In genomic region chr4:126556809-126557711, GRCm38 (mm10) we compare ENCODE assay signal across 8 mouse cellular contexts. TPM values are rescaled to one million over a fixed set of nuclear protein-coding genes. Genes with fewer than 3 reads are reported as not detected.
A peak's percentile ranks its signal among the peaks of the same experiment; 100 is the strongest.
DNase-seq lines count a peak whose midpoint lies in the region; ATAC-seq and TF ChIP-seq lines count a peak whose summit lies in the region.

Gene Clspn (plus strand): TSS chr4:126556935.

- H3K4me1 ChIP-seq in embryonic facial prominence, embryonic 11.5 days (ENCODE audit: control insufficient read depth, insufficient read depth, low read length): no peaks in the 10 kb centered on the region
- 0 out of 2 replicates have a peak, but pooled peaks cover 2% of the 10 kb centered on the region for H3K4me1 ChIP-seq in limb, embryonic 14.5 days (ENCODE audit: control insufficient read depth, insufficient read depth, low read length)
- peaks cover 7% of the 10 kb centered on the region for H3K4me1 ChIP-seq in midbrain, embryonic 16.5 days (ENCODE audit: control insufficient read depth, insufficient read depth, low read length)

- no peaks in the 10 kb centered on the region for H3K27me3 ChIP-seq in embryonic facial prominence, embryonic 11.5 days (ENCODE audit: control insufficient read depth, insufficient read depth, low read length)
- H3K27me3 ChIP-seq in limb, embryonic 14.5 days (ENCODE audit: control insufficient read depth, insufficient read depth, low read length): no peaks in the 10 kb centered on the region
- no peaks in the 10 kb centered on the region for H3K27me3 ChIP-seq in midbrain, embryonic 16.5 days (ENCODE audit: control insufficient read depth, insufficient read depth, low read depth, low read length)

- H3K4me2 ChIP-seq in embryonic facial prominence, embryonic 11.5 days (ENCODE audit: low read depth, low read length): peak within 1 kb of the TSS; percentile 70
- peak within 1 kb of the TSS; percentile 63 for H3K4me2 ChIP-seq in limb, embryonic 14.5 days (replicated peaks; ENCODE audit: low read depth, low read length, severe bottlenecking)
- H3K4me2 ChIP-seq in midbrain, embryonic 16.5 days (ENCODE audit: low read length): peak within 1 kb of the TSS; percentile 90

- peak within 1 kb of the TSS; percentile 67 for H3K27ac ChIP-seq in embryonic facial prominence, embryonic 11.5 days (replicated peaks; ENCODE audit: low read depth, low read length)
- H3K27ac ChIP-seq in limb, embryonic 14.5 days (replicated peaks; ENCODE audit: low read depth, low read length): peak within 1 kb of the TSS; percentile 50
- no peak within 1 kb of the TSS for H3K27ac ChIP-seq in midbrain, embryonic 16.5 days (ENCODE audit: low read length)

- no peaks in the 10 kb centered on the region for H3K9me3 ChIP-seq in embryonic facial prominence, embryonic 11.5 days (replicated peaks; ENCODE audit: control insufficient read depth, low read length)
- H3K9me3 ChIP-seq in limb, embryonic 14.5 days (ENCODE audit: control insufficient read depth, low read length): no peaks in the 10 kb centered on the region
- no peaks in the 10 kb centered on the region for H3K9me3 ChIP-seq in midbrain, embryonic 16.5 days (replicated peaks; ENCODE audit: control insufficient read depth, low read length, poor library complexity, severe bottlenecking)

- no peaks in the 10 kb centered on the region; the same call in 1 of the 2 replicates for H3K36me3 ChIP-seq in embryonic facial prominence, embryonic 11.5 days (replicated peaks; ENCODE audit: control insufficient read depth, insufficient read depth, low read depth, low read length)
- H3K36me3 ChIP-seq in limb, embryonic 14.5 days (ENCODE audit: control insufficient read depth, insufficient read depth, low read length): peaks cover 14% of the 10 kb centered on the region
- H3K36me3 ChIP-seq in midbrain, embryonic 16.5 days (ENCODE audit: control insufficient read depth, insufficient read depth, low read length): no peaks in the 10 kb centered on the region

- H3K9ac ChIP-seq in embryonic facial prominence, embryonic 11.5 days (replicated peaks; ENCODE audit: low read length): peak within 1 kb of the TSS; percentile 75
- peak within 1 kb of the TSS; percentile 61 for H3K9ac ChIP-seq in limb, embryonic 14.5 days (ENCODE audit: low read depth, low read length, severe bottlenecking)
- peak within 1 kb of the TSS; percentile 32 for H3K9ac ChIP-seq in midbrain, embryonic 16.5 days (ENCODE audit: low read depth, low read length)

- DNase-seq in 416B (ENCODE audit: low read depth): peak; percentile 95
- DNase-seq in adrenal gland, postnatal 25 days: peak; percentile 90
- peak; percentile 95 for DNase-seq in embryonic facial prominence, embryonic 11.5 days (ENCODE audit: low spot score)
- peak; percentile 99 for DNase-seq in heart, adult 11 months
- peak; percentile 77 for DNase-seq in kidney, adult 11 months
- peak; percentile 93 for DNase-seq in limb, embryonic 14.5 days (ENCODE audit: low spot score)
- peak; percentile 86 to 94 for DNase-seq in spleen, postnatal 10 days (ENCODE audit: low spot score in 2 of 2)

- 0 out of 2 replicates have a peak, but pooled peaks have one; percentile 35 for TF ChIP-seq POLR2A in limb, embryonic 14.5 days (IDR thresholded peaks at IDR 0.05; ENCODE audit: borderline replicate concordance, extremely low read depth, insufficient read depth, insufficient read length)

- ATAC-seq in embryonic facial prominence, embryonic 11.5 days (replicated peaks; ENCODE audit: insufficient number of reproducible peaks, low FRiP score, low TSS enrichment, low read depth): peak; percentile 96
- peak; percentile 97 for ATAC-seq in limb, embryonic 14.5 days (ENCODE audit: low FRiP score, low read depth)
- peak; percentile 96 for ATAC-seq in midbrain, embryonic 16.5 days

- H3K4me3 ChIP-seq in embryonic facial prominence, embryonic 11.5 days (ENCODE audit: low read depth, low read length): peak within 1 kb of the TSS; percentile 55
- H3K4me3 ChIP-seq in limb, embryonic 14.5 days (replicated peaks; ENCODE audit: low read length): peak within 1 kb of the TSS; percentile 71
- peak within 1 kb of the TSS; percentile 76 for H3K4me3 ChIP-seq in midbrain, embryonic 16.5 days (ENCODE audit: low read depth, low read length)

- WGBS in embryonic facial prominence, embryonic 11.5 days: under 1% methylated on average over 54 of the region's 54 CpGs
- 1% methylated on average over 54 of the region's 54 CpGs for WGBS in limb, embryonic 14.5 days
- WGBS in midbrain, embryonic 16.5 days: under 1% methylated on average over 54 of the region's 54 CpGs

RNA-seq across cellular contexts. Expression of gene Clspn, which starts in this region (rescaled TPM):
- 5.0 and 7.0 TPM in 2 replicates for total RNA-seq in adrenal gland, postnatal 25 days (2021)
- 51.6 and 54.4 TPM in 2 replicates for polyA plus RNA-seq in embryonic facial prominence, embryonic 11.5 days (2014; fragmentation: Nextera tagmentation; extraction: Ambion mirVana)
- polyA plus RNA-seq in limb, embryonic 14.5 days (2012; rRNA removed): 12.0 and 22.6 TPM in 2 replicates
- polyA plus RNA-seq in limb, embryonic 14.5 days (2014; fragmentation: Nextera tagmentation; extraction: Ambion mirVana): 34.2 and 39.2 TPM in 2 replicates
- polyA plus RNA-seq in midbrain, embryonic 16.5 days (2015; fragmentation: Nextera tagmentation; extraction: Ambion mirVana): 3.4 and 3.9 TPM in 2 replicates
